Mouse (Mus musculus) layer of hippocampus, adult 18-20 months (tissue): ENCODE measurements around the gene Fam183b. TPM values are rescaled to one million over a fixed set of nuclear protein-coding genes. Genes with fewer than 3 reads are reported as not detected.

Source experiments
- DNase-seq, 2 experiments: peaks; one replicate each; pipeline ENCODE4 v3.0.0; 2022; ENCODE audit warnings: low spot score in 2 of 2
- total RNA-seq, 2 experiments: library from RNA; stranded (reverse); gene quantifications; 2 replicates each; pipeline ENCODE4 v1.2.3; 2021

Gene Fam183b
- total RNA-seq, 2 experiments from 2014 or later: 8.4 to 8.6 TPM

DNA sequence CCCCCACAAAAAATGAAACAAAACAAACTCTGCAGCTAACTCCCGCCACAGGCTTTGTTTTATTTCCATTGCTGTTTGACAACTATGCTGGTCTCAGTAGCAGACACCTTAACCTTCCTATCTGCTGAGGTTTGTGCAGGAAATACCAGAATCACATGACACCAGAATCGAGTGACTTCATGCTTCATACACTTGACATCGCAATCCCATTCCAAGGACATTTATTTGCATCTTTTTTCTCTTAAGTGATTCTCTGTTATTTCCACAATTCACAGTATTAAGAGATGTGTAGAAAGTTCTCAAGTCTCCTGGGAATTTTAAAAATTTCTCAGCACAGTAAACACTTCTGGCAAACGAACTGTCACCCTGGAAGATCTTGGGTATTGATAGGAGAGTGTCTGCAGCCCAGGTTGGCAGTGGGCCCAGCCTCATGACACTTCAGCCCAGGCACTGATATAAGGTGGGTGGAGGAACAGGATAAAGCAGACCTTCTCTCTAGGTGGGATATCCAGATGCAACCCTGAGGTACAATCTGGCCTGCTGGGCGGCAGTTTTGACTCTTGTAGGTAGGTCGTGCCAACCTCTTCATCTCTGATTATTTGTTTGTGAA, 19.2 kb downstream of the Fam183b start, which contains the start of gene Olfr314:
TSS of gene Olfr314 (plus strand) at position 473 of the 610 bp plus-strand sequence.
- no peak for DNase-seq

DNA sequence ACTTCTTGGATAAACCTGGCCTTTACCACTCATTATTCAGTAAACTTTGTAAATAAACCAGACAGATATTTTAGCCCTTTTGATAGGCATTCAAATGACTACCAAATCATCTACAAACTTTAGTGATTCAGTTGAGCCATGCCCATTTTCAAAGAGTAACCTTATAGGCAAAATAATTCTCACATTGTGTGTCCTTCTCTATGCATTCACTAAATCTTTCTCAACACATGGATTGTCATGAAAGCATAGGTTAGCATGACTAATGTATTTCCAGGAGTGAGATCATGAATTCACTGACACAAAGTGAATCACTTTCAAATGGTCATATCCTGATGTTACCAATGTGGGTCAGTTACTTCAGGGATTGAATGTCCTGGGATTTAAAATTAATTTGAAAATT, 28.9 kb downstream of the Fam183b start, which contains the start of gene Olfr315:
TSS of gene Olfr315 (plus strand) at position 301 of the 400 bp plus-strand sequence.
- no peak for DNase-seq

DNA sequence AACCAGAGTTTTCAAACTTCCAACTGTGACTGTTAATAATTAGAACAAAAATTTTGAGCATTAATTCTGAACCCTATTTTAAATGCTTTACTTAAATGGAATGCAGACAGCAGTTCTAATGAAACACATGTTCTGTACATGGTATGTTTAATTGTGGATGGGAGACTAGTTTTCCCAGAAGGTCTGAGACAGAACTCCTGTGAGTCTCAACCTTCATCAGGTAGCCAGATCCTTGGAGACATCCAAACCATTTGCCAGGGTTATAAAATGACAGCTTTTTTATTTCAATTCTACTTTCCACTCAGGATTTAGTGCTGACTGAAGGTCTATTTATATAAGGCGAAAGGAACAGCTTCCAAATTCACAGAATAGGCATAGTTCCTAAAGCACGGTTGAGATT, 49.3 kb downstream of the Fam183b start, which contains the start of gene Olfr316:
TSS of gene Olfr316 (plus strand) at position 301 of the 400 bp plus-strand sequence.
- no peak for DNase-seq

DNA sequence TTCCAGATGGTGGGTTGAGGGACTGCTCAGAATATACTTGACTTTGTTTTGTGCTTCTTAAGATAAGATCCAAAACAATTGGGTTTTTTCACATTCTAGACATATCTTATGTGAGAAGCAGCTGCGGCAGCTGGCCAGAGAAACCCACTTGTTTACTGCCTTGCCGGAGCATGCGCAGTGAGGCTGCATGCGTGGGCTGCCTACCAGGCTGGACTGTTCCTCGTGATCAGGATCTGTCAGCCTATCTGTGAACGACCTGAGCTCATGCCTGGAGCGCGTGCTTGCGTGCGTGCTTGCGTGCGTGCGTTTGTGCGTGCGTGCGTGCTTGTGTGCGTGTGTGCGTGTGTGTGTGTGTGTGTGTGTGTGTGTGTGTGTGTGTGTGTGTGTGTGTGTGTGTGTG, 50.7 kb downstream of the Fam183b start:
- peak; percentile 47 to 53 for DNase-seq

Other genes with a start within 250 kb of the Fam183b start
- gene Olfr328, start 246.3 kb downstream of the Fam183b start, total RNA-seq: under 1 TPM; 0.10 to 0.18 TPM
- gene Olfr224, start 231.4 kb downstream of the Fam183b start, total RNA-seq: not detected
- gene Olfr325, start 224.2 kb downstream of the Fam183b start, total RNA-seq: not detected
- gene Olfr324, start 206.8 kb downstream of the Fam183b start, total RNA-seq: not detected
- not detected for gene 2210407C18Rik, start 185.9 kb downstream of the Fam183b start, total RNA-seq
- gene Olfr323, start 171.5 kb downstream of the Fam183b start, total RNA-seq: under 1 TPM in 1 of 2 experiments, not detected in 1; 0.15 TPM
- gene Trim58, start 161.5 kb downstream of the Fam183b start, total RNA-seq: not detected
- gene Olfr322, start 143.2 kb downstream of the Fam183b start, total RNA-seq: not detected
- gene Olfr320, start 120.9 kb downstream of the Fam183b start, total RNA-seq: not detected
- gene Olfr319, start 102.8 kb downstream of the Fam183b start, total RNA-seq: not detected
- gene Olfr318, start 77.9 kb downstream of the Fam183b start, total RNA-seq: under 1 TPM in 1 of 2 experiments, not detected in 1; 0.08 TPM
- gene Olfr317, start 62.7 kb downstream of the Fam183b start, total RNA-seq: under 1 TPM in 1 of 2 experiments, not detected in 1; 0.10 TPM
- 1 to 10 TPM; 1.1 to 1.4 TPM for gene Olfr316, start 49.2 kb downstream of the Fam183b start, total RNA-seq
- gene Olfr315, start 28.8 kb downstream of the Fam183b start, total RNA-seq: not detected
- gene Olfr314, start 19.0 kb downstream of the Fam183b start, total RNA-seq: not detected
- not detected for gene Olfr313, start 13.0 kb upstream of the Fam183b start, total RNA-seq
- not detected for gene Olfr312, start 27.3 kb upstream of the Fam183b start, total RNA-seq
- not detected for gene Olfr311, start 37.3 kb upstream of the Fam183b start, total RNA-seq
- gene Gm12258, start 45.2 kb upstream of the Fam183b start, total RNA-seq: 10 to 100 TPM; 16.8 to 17.6 TPM
- gene 2810021J22Rik, start 65.3 kb upstream of the Fam183b start, total RNA-seq: 10 to 100 TPM; 12.2 to 13.2 TPM
- gene Zfp39, start 102.3 kb upstream of the Fam183b start, total RNA-seq: 1 to 10 TPM; 9.5 to 9.6 TPM
- not detected for gene Btnl10, start 115.9 kb upstream of the Fam183b start, total RNA-seq
- 100 to 1,000 TPM; 493 to 502 TPM for gene Rnf187, start 137.0 kb upstream of the Fam183b start, total RNA-seq
- gene Hist3h2ba, start 147.0 kb upstream of the Fam183b start, total RNA-seq: 10 to 100 TPM; 82.1 to 87.0 TPM
- 10 to 100 TPM; 69.9 to 70.6 TPM for gene Hist3h2a, start 152.7 kb upstream of the Fam183b start, total RNA-seq
- 1 to 10 TPM; 4.7 to 5.7 TPM for gene Trim17, start 152.7 kb upstream of the Fam183b start, total RNA-seq
- 10 to 100 TPM; 29.1 to 30.4 TPM for gene Trim11, start 176.1 kb upstream of the Fam183b start, total RNA-seq